Mouse (Mus musculus) hindbrain, embryonic 14.5 days (tissue): ENCODE results near the gene Anxa2. TPM values are rescaled to one million over a fixed set of nuclear protein-coding genes. Genes with fewer than 3 reads are reported as not detected.

ENCODE experiments used
- ATAC-seq: fragments of 200-750 bp; cut with Nextera tagmentation; 2 replicates; pipeline ENCODE4 v1.8.0; 2017; ENCODE audit warnings: moderate number of reproducible peaks, mild to moderate bottlenecking, moderate TSS enrichment, moderate library complexity; ENCODE audit not compliant: low FRiP score
- DNase-seq: peaks from one replicate; pipeline ENCODE4 v3.0.0-alpha.2; 2015; ENCODE audit warnings: low spot score
- H3K27ac ChIP-seq: fragments of 300-500 bp; sonication (generic); 2 replicates; pipeline ENCODE4 v1.5.1; 2014; ENCODE audit warnings: mild to moderate bottlenecking, moderate library complexity
- H3K27me3 ChIP-seq: fragments of 300-500 bp; sonication (generic); 2 replicates; pipeline ENCODE4 v1.6.1; 2014; ENCODE audit warnings: mild to moderate bottlenecking, low read length, mixed read lengths; ENCODE audit not compliant: control insufficient read depth, insufficient read depth
- H3K36me3 ChIP-seq: fragments of 300-500 bp; sonication (generic); replicated peaks from 2 replicates; pipeline ENCODE4 v1.6.1; 2014; ENCODE audit not compliant: control insufficient read depth, insufficient read depth
- H3K4me1 ChIP-seq: fragments of 300-500 bp; sonication (generic); replicated peaks from 2 replicates; pipeline ENCODE4 v1.6.1; 2014; ENCODE audit warnings: antibody characterized with exemption, low read length, mixed read lengths; ENCODE audit not compliant: control insufficient read depth, insufficient read depth
- H3K4me2 ChIP-seq: fragments of 300-500 bp; sonication (generic); replicated peaks from 2 replicates; pipeline ENCODE4 v1.6.1; 2014; ENCODE audit warnings: mild to moderate bottlenecking, moderate library complexity
- H3K4me3 ChIP-seq: fragments of 300-500 bp; sonication (generic); replicated peaks from 2 replicates; pipeline ENCODE4 v1.5.1; 2014; ENCODE audit warnings: mild to moderate bottlenecking, low read length
- H3K9ac ChIP-seq: fragments of 300-500 bp; sonication (generic); 2 replicates; pipeline ENCODE4 v1.6.1; 2014
- H3K9me3 ChIP-seq: fragments of 300-500 bp; sonication (generic); 2 replicates; pipeline ENCODE4 v1.6.1; 2016; ENCODE audit warnings: low read length; ENCODE audit not compliant: control insufficient read depth
- WGBS: fragments of 180-500 bp; shearing (Covaris S2); extraction: QIAGEN DNeasy Blood & Tissue Kit; methylation state at CpG from one replicate; pipeline ENCODE4 v1.1.7; 2014; 5-methylcytosine and 5-hydroxymethylcytosine counted together
- polyA plus RNA-seq: library from polyadenylated mRNA; unstranded; fragments of >200 nt; fragmentation: Nextera tagmentation; extraction: Ambion mirVana; gene quantifications from 2 replicates; pipeline ENCODE4 v1.2.1, GENCODE M21; 2014

Gene Anxa2
- polyA plus RNA-seq: 143 and 158 TPM in 2 replicates

- ATAC-seq (peak; percentile 78; the same call in 1 of the 2 replicates), DNase-seq (peak; percentile 65)
- Histone ChIP-seq H3K36me3 (no peaks in the 10 kb centered on the region), H3K4me1 (0 out of 2 replicates have a peak, but pooled peaks cover 12% of the 10 kb centered on the region), H3K9ac (peak within 1 kb of the TSS; percentile 60), H3K4me3 (peak within 1 kb of the TSS; percentile 41), H3K27ac (peak within 1 kb of the TSS; percentile 83), H3K4me2 (peak within 1 kb of the TSS; percentile 60), H3K27me3 (peaks cover 25% of the 10 kb centered on the region), H3K9me3 (no peaks in the 10 kb centered on the region)
- 10% methylated on average over 32 of the region's 37 CpGs for WGBS
Observed at GRCm38 (mm10) chr9:69453066-69453900, at the start of gene Anxa2. Gene Anxa2 (plus strand): TSS chr9:69453620.

GRCm38 (mm10) chr9:69404671-69405070 lies 48.7 kb upstream of the Anxa2 start:
- DNase-seq (no peak), ATAC-seq (no peak)
- WGBS: 59% methylated on average over 6 of the region's 6 CpGs
- H3K27me3 ChIP-seq: no peaks in the 10 kb centered on the region
- H3K9me3 ChIP-seq: no peaks in the 10 kb centered on the region
- H3K9ac ChIP-seq: no peak overlapping the region
- peaks cover 4% of the 10 kb centered on the region for H3K36me3 ChIP-seq
- no peaks in the 10 kb centered on the region for H3K4me1 ChIP-seq
- no peak overlapping the region for H3K27ac ChIP-seq
- H3K4me3 ChIP-seq: no peak overlapping the region
- no peak overlapping the region for H3K4me2 ChIP-seq

GRCm38 (mm10) chr9:69419476-69419875 lies 33.9 kb upstream of the Anxa2 start:
- ATAC-seq (no peak), DNase-seq (peak; percentile 55)
- H3K36me3 ChIP-seq: peaks cover 51% of the 10 kb centered on the region
- H3K4me2 ChIP-seq: no peak overlapping the region
- 93% methylated on average over 1 of the region's 1 CpGs for WGBS
- H3K9me3 ChIP-seq: no peaks in the 10 kb centered on the region
- no peaks in the 10 kb centered on the region for H3K4me1 ChIP-seq
- no peak overlapping the region for H3K9ac ChIP-seq
- H3K4me3 ChIP-seq: no peak overlapping the region
- no peak overlapping the region for H3K27ac ChIP-seq
- no peaks in the 10 kb centered on the region for H3K27me3 ChIP-seq

- no peak overlapping the region for H3K27ac ChIP-seq
- H3K4me2 ChIP-seq: no peak overlapping the region
- H3K9me3 ChIP-seq: no peaks in the 10 kb centered on the region
- no peak overlapping the region for H3K4me3 ChIP-seq
- no peaks in the 10 kb centered on the region for H3K27me3 ChIP-seq
- H3K36me3 ChIP-seq: peaks cover 40% of the 10 kb centered on the region
- peaks cover 6% of the 10 kb centered on the region for H3K4me1 ChIP-seq
- no peak overlapping the region for H3K9ac ChIP-seq
- DNase-seq: no peak
- WGBS: 90% methylated on average over 3 of the region's 3 CpGs
- ATAC-seq: no peak
Observed at GRCm38 (mm10) chr9:69430531-69430930, 22.9 kb upstream of the Anxa2 start.

- ATAC-seq: no peak
- DNase-seq: peak; percentile 60
- H3K36me3 ChIP-seq: peaks cover 28% of the 10 kb centered on the region
- no peak overlapping the region for H3K9ac ChIP-seq
- WGBS: 20% methylated on average over 6 of the region's 6 CpGs
- peaks cover 6% of the 10 kb centered on the region for H3K4me1 ChIP-seq
- no peak overlapping the region for H3K4me3 ChIP-seq
- H3K27ac ChIP-seq: peak overlapping the region; percentile 66
- H3K27me3 ChIP-seq: no peaks in the 10 kb centered on the region
- H3K4me2 ChIP-seq: no peak overlapping the region
- no peaks in the 10 kb centered on the region for H3K9me3 ChIP-seq
Observed at GRCm38 (mm10) chr9:69431863-69432555, 21.4 kb upstream of the Anxa2 start.

- Histone ChIP-seq H3K4me1 (peaks cover 6% of the 10 kb centered on the region), H3K4me2 (no peak overlapping the region), H3K9ac (no peak overlapping the region), H3K9me3 (no peaks in the 10 kb centered on the region), H3K36me3 (peaks cover 3% of the 10 kb centered on the region; the same call in 1 of the 2 replicates), H3K27ac (no peak overlapping the region), H3K27me3 (no peaks in the 10 kb centered on the region), H3K4me3 (no peak overlapping the region)
- DNase-seq (no peak), ATAC-seq (no peak)
- 69% methylated on average over 10 of the region's 10 CpGs for WGBS
Observed at GRCm38 (mm10) chr9:69435194-69435593, 18.2 kb upstream of the Anxa2 start.

- ATAC-seq (no peak), DNase-seq (no peak)
- Histone ChIP-seq H3K4me1 (peaks cover 6% of the 10 kb centered on the region), H3K9ac (no peak overlapping the region), H3K36me3 (no peaks in the 10 kb centered on the region; the same call in 1 of the 2 replicates), H3K9me3 (no peaks in the 10 kb centered on the region), H3K27ac (no peak overlapping the region), H3K4me2 (no peak overlapping the region), H3K27me3 (no peaks in the 10 kb centered on the region), H3K4me3 (no peak overlapping the region)
Observed at GRCm38 (mm10) chr9:69435662-69436061, 17.8 kb upstream of the Anxa2 start.

- no peak for ATAC-seq
Observed at GRCm38 (mm10) chr9:69439805-69440357, 13.5 kb upstream of the Anxa2 start.

GRCm38 (mm10) chr9:69442471-69443038 lies 10.9 kb upstream of the Anxa2 start:
- Histone ChIP-seq H3K9ac (no peak overlapping the region), H3K27ac (no peak overlapping the region), H3K27me3 (no peaks in the 10 kb centered on the region), H3K36me3 (no peaks in the 10 kb centered on the region), H3K4me2 (no peak overlapping the region), H3K4me3 (no peak overlapping the region), H3K4me1 (no peaks in the 10 kb centered on the region), H3K9me3 (no peaks in the 10 kb centered on the region)
- DNase-seq (no peak), ATAC-seq (no peak)
- WGBS: 76% methylated on average over 6 of the region's 6 CpGs

More at GRCm38 (mm10) chr9:69439805-69440357, 13.5 kb upstream of the Anxa2 start:
- H3K4me3 ChIP-seq: no peak overlapping the region
- H3K27ac ChIP-seq: no peak overlapping the region
- H3K4me2 ChIP-seq: no peak overlapping the region
- H3K9me3 ChIP-seq: no peaks in the 10 kb centered on the region
- H3K9ac ChIP-seq: no peak overlapping the region
- H3K4me1 ChIP-seq: no peaks in the 10 kb centered on the region
- DNase-seq: no peak
- WGBS: 27% methylated on average over 7 of the region's 7 CpGs
- H3K27me3 ChIP-seq: no peaks in the 10 kb centered on the region
- H3K36me3 ChIP-seq: no peaks in the 10 kb centered on the region
